Mouse (Mus musculus) subcutaneous adipose tissue, adult 2 months (tissue): ENCODE measurements around the gene Chmp2a. TPM values are rescaled to one million over a fixed set of nuclear protein-coding genes. Genes with fewer than 3 reads are reported as not detected.

Experiments used
- polyA plus RNA-seq: library from polyadenylated mRNA; depleted of rRNA; stranded (reverse); fragments of >200 nt; gene quantifications from 2 replicates; pipeline ENCODE4 v1.2.3, GENCODE M21; 2012; ENCODE audit warnings: low replicate concordance; rRNA removed

Chmp2a gene
- polyA plus RNA-seq = 100 and 104 TPM in 2 replicates

GRCm38 (mm10) chr7:13034148-13034977, at the start of gene Chmp2a:
Gene Chmp2a, minus strand, starts transcription at chr7:13034807.

GRCm38 (mm10) chr7:13054287-13055010, 19.8 kb upstream of the Chmp2a start, which contains the start of gene Mzf1:
Gene Mzf1, minus strand, starts transcription at chr7:13054764.

GRCm38 (mm10) chr7:13037901-13038555, 3.4 kb upstream of the Chmp2a start, which contains the start of gene Ube2m:
Gene Ube2m, minus strand, starts transcription at chr7:13038275.

GRCm38 (mm10) chr7:13010005-13010908, 24.4 kb downstream of the Chmp2a start, which contains the start of gene Zbtb45:
Gene Zbtb45, minus strand, starts transcription at chr7:13010034.

GRCm38 (mm10) chr7:12998851-12999250, 35.8 kb downstream of the Chmp2a start, which contains the start of gene Trim28:
Gene Trim28, plus strand, starts transcription at chr7:12999114.

GRCm38 (mm10) chr7:12998053-12998452, 36.6 kb downstream of the Chmp2a start, which contains the start of gene Slc27a5:
Gene Slc27a5, minus strand, starts transcription at chr7:12998192.

Other genes starting within 250 kb of the Chmp2a start
- 1.1 and 5.5 TPM in 2 replicates for gene Zscan18, start 231.2 kb downstream of the Chmp2a start, polyA plus RNA-seq
- gene Zfp329, start 215.9 kb downstream of the Chmp2a start, polyA plus RNA-seq = 2.1 and 3.4 TPM in 2 replicates
- gene Zfp110, start 200.0 kb downstream of the Chmp2a start, polyA plus RNA-seq = 12.8 and 17.1 TPM in 2 replicates
- gene Zfp128, start 153.6 kb downstream of the Chmp2a start, polyA plus RNA-seq = 1.4 and 2.6 TPM in 2 replicates
- gene Zscan22, start 137.0 kb downstream of the Chmp2a start, polyA plus RNA-seq = 6.9 and 16.2 TPM in 2 replicates
- gene Rps5, start 112.5 kb downstream of the Chmp2a start, polyA plus RNA-seq = 1,231 and 3,702 TPM in 2 replicates
- gene Rnf225, start 107.4 kb downstream of the Chmp2a start, polyA plus RNA-seq = 0.26 and 0.54 TPM in 2 replicates
- gene Zfp324, start 69.0 kb downstream of the Chmp2a start, polyA plus RNA-seq = 5.6 and 11.9 TPM in 2 replicates
- gene Zfp446, start 57.0 kb downstream of the Chmp2a start, polyA plus RNA-seq = 5.9 and 11.7 TPM in 2 replicates
- 0.32 and 0.63 TPM in 2 replicates for gene Slc27a5, start 36.6 kb downstream of the Chmp2a start, polyA plus RNA-seq
- gene Trim28, start 35.7 kb downstream of the Chmp2a start, polyA plus RNA-seq = 168 and 437 TPM in 2 replicates
- gene Zbtb45, start 24.8 kb downstream of the Chmp2a start, polyA plus RNA-seq = 12.3 and 22.9 TPM in 2 replicates
- 232 and 241 TPM in 2 replicates for gene Ube2m, start 3.5 kb upstream of the Chmp2a start, polyA plus RNA-seq
- gene Mzf1, start 20.0 kb upstream of the Chmp2a start, polyA plus RNA-seq = 0.92 and 2.7 TPM in 2 replicates
- gene Vmn1r85, start 60.4 kb upstream of the Chmp2a start, polyA plus RNA-seq = not detected in 2 replicates
- gene Vmn1r86, start 85.1 kb upstream of the Chmp2a start, polyA plus RNA-seq = not detected in 2 replicates
- not detected in 2 replicates for gene Vmn1r87, start 105.3 kb upstream of the Chmp2a start, polyA plus RNA-seq
- not detected in 2 replicates for gene Vmn1r88, start 124.8 kb upstream of the Chmp2a start, polyA plus RNA-seq
- not detected in 2 replicates for gene Vmn1r89, start 178.2 kb upstream of the Chmp2a start, polyA plus RNA-seq
- gene Lig1, start 242.5 kb upstream of the Chmp2a start, polyA plus RNA-seq = 4.2 and 14.0 TPM in 2 replicates
- 3.4 and 6.5 TPM in 2 replicates for gene Zswim9, start 243.9 kb upstream of the Chmp2a start, polyA plus RNA-seq